Mouse (Mus musculus) right cerebral cortex, postnatal 4 days (tissue): Measurements from ENCODE around the gene Zfp462.
"Not testable (repeated sequence)": the region's sequence is repeated elsewhere in the genome, so short reads cannot be mapped to it uniquely, and the experiment has no call there.

Experiments used
- DNase-seq: peaks from one replicate; pipeline ENCODE4 v3.0.0-alpha.2; 2022

Gene Zfp462

DNA sequence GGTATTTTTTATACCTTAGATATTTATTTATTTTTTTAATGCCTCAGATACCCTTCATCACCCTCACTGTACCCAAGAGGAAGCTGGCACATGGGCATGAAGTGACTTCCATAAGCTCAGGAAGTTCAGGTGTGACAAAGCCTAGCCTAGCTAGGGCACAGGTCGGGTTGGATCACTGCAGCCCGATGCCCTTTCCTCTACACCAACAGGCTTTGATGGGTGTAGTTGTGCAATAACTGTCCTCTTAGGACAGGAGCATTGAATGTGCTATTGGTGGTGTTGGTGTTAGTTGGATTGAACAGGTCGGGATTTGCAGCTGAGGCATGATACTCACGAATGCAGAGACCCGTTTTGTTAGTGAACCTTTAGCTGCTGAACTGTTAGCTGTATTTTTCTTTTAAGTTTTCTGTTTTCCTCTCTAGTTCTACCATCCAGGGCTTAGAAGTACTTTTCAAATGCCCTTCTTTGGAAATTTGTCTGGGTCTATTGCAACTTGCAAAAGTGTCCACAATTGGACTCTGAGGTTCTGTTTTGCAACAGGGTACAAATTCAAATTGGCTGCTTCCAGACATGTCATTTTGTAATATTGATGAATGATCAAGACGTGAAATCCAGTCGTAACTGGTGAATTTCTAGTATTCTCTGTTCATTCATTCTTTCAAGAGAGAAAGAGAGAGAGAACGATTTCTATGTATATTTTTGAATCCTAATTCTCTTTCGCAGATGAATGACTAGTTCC lies 9.0 kb downstream of the Zfp462 start:
- DNase-seq, result no peak

DNA sequence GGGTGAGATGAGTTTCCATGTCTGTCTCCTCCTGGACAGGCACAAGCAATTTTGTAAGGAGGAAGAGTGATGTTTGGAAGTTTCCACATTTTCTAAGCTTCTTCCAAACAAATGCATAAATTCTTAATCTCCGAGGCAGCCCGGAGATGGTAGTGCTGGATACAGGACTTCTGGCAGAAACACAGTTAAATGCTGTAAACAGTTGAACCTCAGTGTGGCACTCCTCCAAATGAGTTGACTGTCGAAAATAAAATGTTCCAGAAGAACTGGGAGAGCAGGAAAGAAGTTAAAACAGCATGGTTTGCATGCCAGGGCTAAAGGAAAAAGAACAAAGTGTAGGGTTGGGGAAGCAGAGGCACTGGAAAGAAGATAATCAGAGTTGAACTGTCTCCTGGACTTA lies 9.6 kb downstream of the Zfp462 start:
- DNase-seq, result no peak

DNA sequence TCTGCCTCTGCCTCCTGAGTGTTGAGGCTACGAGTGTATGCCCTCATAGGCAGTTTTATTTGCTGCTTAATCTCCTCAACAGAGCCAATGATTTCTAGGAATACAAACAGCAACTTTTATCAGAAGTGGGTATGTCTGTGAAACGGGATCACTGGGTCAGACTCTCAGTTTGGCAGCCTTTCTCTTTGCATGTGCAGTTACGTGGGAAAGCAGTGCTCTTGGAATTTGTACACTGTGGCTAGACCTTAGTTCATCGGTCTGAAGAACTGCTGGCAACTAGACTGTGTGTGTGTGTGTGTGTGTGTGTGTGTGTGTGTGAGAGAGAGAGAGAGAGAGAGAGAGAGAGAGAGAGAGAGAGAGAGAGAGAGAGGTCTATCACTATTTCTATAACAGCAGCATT lies 15.9 kb downstream of the Zfp462 start:
- DNase-seq, result no peak

DNA sequence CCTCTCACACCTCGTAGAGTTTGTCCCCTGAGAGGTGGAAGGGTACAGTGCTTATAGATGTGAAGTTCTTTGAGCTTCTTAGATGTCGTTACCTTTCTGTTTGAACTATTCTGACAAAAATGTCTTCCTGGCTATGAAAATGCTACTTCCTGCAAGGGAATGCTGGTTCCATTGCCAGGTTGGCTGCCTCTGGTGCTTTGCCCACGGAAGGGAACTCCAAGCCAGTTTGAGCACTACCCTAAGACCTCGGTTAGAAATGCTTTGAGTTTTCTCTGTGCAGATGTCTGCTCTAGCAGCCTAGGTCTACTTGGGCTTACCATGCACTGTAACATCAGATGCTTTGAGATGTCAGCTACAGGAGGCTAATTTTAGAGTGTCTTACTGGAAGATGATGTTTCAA lies 17.3 kb downstream of the Zfp462 start:
- no peak for DNase-seq

DNA sequence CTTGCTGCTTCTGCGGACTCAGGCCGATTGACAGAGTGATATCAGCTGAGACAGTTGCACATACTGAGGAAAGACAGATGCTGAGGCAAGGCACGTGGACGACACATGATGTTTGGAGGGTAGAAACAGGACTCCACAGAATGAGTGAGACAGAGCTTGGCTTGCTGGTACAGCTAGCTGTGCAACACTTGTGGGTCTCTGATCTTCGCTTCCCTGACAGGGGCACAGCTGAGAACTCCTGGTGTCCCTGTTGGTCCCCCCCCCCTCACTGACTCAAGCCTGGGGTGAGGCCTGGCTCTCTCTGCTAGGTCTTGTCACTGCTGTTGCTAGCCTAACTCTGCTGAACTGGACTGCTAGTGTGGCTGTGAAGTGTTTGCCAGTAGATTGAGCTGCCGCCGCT lies 18.7 kb downstream of the Zfp462 start:
- no peak for DNase-seq

DNA sequence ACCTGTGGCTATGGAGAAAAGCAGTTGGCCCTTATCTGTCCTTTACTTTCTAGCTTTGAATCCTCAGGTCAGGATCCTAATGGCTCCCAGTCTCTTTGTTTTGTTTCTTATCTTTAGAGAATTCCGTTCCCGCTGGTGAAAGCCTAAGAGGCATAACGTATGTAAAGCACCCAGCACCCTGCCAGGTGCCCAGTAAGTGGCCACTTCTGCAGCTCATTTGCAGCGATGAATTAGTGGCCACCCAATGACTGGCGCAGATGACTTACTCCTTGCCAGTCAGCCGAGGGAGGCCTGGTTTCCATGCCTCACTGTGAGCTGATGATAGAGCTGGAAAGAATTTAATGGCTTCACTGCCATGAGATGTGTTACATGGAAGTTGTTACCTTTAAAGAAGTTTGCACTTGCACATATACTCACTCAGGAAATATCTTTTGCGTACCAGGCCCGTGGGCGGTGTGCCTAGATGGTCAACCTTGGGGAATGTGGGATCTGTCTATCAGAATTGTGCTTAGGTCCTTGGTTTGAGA lies 20.4 kb downstream of the Zfp462 start:
- no peak for DNase-seq

DNA sequence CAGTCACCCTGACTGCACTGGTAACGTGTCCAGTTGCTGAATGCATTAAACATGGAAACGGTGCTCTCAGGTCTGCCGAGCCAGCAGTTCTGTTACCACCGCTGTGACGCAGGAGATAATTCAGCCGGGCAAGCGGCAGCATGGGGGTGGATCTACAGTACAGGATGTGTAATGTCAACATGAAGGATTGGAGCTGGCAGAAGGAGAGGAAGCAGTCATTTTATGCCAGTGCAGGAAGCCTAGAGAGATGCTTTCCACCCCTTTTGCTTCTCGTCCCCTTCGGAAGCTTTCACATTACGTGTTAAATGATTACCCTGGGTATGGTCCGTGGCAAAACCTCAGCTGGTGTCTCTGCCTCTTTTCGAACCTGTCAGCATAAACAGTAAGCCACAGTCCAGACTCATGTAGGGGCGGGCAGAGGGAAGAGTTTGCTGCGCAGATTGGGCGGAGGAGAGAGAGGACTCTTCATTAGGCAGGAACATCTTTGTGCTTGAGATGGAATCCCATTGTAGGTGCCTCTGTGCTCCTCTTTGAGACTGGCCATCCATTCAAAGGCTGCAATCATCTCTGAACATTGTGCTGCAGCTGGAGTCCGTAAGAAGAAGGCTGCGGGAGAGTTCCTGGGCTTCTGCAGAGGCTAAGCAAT lies 21.4 kb downstream of the Zfp462 start:
- DNase-seq, result no peak

DNA sequence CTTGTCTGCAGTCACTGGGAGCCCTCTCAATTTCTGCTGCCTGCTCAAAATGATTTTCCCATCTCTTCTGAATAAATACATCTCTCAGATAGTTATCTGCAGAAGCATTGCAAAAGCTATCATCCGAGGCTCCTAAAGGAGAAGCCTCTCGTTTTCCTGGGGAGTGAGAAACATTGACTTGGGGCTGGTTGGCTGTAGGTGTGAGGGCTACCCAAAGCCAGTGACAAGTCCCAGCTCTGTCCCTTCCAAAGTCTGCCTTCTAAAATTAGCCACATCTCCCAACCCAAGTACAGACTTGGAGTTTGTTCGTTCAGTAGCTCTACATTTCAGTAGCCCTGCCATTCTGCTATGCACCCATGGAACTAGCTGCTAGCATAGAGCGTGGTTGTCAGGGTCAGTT lies 22.3 kb downstream of the Zfp462 start:
- no peak for DNase-seq

DNA sequence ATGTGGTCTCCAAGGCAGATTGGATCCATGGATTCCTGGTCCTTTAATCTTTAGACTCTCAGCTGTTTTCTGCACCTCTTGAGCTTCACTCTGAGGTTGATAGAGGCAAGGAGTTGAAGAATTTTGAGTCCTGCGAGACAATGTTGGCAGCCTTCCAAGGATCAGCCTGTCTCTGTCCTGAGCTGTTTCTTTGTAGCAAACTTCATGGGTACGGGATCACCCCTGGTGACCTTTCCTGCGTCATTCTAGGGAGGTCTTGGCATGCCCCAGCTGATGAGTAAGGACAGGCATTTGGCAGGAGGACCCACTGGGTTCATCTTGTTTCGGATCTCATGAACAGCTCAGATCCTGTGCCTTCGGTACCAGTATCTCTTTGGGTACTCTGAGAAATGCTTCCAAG lies 22.9 kb downstream of the Zfp462 start:
- DNase-seq, result no peak

DNA sequence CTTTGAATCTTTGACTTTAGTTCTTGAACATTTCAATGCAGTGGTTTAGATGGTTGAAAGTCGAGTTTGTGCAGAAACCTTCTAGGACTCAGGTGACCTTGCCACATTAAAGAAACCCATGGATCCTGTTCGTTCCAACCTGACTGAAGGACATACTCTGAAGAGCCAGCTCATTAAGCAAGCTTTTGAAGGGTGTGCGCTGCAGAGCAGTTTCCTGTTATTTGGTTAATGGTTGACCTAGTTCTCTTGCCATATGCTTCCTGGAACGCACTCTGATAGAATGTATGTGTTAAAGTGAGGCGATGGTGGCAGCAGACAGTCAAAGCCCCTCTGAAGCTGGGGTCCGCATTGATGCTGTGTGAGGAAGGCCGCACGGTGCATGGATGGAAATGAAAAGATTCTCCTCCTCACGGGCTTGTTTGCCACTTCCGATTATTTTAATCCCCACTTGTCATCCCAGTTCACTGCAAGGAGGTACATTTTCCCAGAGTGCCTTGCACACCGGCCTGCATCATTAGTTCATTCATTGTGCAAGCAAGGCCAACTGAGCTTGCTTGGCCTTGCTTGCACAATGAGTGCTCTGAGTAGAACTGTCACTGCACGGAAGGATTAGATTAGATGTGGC lies 24.9 kb downstream of the Zfp462 start:
- DNase-seq, result no peak

DNA sequence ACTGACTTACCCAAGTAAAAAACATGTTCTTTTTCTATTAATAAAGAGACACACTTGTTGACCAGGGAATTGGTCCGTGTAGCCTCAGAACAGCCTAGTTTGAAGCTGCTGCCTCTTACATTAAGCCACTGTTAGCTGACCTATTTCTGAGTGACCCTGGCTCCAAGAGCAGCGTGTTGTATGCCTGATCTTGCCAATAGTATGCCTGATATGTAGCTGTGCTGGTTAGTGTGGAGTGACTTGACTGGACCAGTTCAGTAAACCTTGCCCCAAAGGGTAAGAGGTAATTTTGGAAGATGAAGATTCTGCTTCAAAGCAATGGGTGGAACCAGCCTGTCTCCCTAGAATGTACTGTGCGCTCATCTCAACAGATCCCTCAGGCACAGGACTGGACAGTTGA lies 26.5 kb downstream of the Zfp462 start:
- no peak for DNase-seq

DNA sequence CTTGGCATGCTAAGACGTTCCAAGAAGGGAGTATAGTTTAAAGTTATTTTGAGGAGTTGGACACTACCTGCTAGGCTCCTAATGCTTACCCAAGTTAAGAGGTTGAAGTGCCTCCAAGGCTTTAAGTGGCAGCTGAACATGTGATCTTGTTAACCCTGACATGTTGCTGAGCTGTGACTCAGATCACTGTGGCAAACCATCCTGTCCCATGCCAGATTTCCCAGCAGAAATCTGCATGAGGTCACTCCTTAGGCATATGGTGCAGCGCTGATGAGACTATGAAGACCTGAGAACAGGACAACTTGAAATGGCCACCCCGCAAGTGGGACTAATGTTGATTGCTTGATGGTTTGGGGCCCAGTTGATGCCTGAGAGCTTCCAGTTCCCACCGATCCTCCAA lies 27.2 kb downstream of the Zfp462 start:
- no peak for DNase-seq

DNA sequence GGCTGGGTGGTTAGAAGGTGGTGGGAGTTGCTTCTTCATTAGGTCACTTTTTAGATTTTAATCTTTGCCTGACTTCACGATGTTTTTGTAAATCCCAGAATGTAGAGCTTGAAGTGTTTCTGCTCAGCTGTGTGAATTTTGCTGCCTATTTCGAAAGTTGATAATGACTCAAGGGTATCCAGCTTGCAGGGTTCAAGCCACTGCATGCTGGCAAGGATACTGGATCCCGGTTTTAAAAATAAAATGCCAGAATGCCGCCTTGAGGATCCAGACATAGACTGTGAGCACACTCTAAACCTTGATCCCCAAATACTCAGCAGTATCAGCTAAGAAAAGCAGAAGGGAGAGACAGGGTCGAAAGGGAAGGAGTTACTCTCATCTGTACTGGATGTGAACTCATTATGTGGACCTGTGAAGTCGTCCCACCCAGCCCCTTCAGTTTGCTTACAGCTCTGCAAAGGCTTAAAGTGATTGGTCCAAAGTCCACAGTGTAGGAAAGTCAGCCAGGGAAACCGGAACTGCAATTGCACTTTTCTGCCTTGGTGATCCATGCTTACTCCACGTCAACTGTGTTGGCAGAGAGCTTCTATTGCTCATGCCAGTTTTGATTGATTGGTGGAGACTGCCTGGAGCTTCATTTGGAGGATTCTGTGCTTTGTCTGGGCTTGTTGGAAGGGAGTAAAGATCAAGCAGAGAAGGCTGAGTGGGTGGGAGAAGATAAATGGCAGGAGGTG lies 28.1 kb downstream of the Zfp462 start:
- DNase-seq, result no peak

DNA sequence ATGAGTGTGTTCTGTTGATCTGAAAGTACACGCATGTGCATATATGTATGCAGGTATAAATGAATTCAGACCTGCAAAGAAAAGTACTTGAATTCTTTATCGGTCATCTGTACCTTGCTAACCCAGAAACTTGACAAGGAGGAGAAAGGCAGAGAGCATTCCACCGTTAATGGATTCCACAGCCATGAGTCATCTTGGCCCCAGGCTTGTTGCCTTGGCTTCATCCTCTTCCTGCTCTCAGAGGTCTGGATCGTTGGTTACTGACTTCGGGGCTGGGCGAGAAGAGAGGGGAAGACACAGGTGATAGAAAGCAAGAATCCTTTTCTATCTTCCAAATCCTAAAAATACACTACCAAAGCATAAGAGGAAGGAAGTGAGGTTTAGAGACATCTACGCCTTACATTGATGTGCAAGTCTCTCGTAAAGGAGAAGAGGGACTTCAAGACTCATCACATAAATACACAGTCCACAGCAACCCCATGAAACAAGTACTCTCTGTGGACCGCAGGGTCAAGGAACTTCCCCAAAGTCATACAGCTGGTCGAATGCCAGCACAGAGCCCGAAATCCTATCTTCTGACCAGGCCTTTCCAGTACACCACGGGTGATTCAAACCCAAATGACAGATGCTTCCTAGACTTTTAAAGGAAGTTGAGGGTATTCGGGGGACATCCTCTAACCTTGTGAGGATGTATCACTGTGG lies 35.1 kb downstream of the Zfp462 start:
- no peak for DNase-seq

DNA sequence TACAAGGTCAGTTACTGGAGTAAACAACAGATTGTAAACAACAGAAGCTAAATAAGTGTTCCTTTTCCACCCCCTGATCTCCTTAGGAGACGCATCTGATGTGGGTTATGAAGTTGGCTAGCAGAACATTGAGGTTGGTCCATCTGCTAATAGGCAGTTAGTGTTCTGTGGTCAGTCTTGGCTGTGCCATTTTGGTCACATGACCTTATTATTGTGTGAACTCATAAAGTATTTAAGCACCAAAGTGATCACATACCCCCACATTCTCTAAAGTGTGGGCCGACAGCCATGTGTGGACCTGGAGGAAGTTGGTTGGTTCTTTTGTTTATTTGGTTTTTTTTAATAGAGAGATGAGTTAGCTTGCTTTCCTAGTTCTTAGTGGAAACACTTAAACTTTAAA lies 39.7 kb downstream of the Zfp462 start:
- DNase-seq, result no peak

DNA sequence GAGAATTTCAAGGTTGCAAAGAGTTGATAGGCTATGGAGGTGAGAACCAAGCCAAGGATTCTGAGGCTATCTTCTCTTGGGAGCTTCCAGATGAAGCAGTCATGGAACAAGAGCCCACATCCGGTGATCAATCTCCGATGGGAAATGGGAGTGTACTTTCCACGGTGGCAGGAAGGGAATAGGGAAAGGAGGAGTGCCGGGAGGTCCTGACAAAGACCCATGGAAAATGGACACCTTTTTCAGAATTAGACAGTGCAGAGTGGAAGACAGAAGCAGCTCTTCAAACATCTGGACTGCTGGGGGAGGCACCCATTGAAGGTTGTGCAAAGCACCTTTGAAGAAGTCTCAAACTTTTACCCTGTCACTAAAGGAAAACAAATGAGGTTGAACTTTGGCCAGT lies 41.8 kb downstream of the Zfp462 start:
- no peak for DNase-seq

DNA sequence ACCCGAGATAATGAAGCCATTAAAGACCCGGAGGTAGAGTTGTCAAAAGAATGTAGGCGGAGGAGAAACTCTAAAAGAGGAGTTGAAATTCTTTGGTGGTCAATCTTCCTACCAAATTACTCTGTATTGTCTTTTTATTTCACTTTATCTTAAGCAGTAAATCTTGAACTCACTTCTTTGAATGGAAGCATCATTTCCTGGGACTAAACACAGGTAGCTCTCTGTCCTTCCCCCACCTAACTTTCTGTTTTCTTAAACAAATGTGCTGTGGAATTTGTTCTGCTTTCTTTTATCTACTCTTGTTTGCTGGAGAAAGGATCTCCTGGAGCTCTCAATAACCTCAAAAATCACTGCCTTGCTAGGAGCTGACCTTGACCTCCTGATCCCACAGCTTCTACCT lies 42.4 kb downstream of the Zfp462 start:
- no peak for DNase-seq

DNA sequence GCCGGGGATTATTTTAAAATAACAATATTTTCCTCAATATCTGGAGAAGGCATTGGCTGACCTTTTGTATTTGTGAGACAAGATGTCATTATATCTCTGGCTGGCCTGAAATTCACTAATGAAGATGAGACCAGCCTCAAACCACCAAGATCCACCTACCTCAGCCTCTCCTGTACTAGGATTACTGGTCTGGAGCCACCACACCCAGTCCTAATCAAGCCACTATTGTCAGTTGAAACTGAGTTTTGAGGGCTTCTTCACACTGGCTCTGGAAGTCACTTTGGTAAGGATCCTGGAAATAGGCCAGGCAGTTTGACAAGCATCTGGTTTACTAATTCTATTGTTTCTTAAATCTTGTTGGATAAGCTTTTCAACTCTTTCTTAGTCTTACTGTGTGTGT lies 43.1 kb downstream of the Zfp462 start:
- DNase-seq, result no peak

DNA sequence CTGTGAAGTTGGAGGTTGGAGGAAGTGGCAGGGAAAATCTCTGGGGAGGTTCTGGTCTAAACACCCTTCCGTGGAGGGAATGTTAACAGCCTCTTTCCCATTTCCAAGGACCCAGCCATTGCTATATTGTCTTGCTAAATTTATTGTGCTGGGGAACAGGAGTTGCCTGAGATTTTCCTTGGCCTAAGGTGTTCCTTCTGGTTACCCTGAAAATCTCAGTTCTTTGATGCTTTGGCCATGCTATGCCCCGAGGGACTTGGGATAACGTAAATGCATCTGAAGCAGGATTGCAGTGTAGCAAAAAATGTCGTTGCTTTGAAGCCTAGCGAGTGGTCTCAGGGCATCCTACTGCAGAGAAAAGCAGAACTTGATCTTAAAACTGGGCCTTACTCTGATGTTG lies 47.1 kb downstream of the Zfp462 start:
- DNase-seq, result no peak

DNA sequence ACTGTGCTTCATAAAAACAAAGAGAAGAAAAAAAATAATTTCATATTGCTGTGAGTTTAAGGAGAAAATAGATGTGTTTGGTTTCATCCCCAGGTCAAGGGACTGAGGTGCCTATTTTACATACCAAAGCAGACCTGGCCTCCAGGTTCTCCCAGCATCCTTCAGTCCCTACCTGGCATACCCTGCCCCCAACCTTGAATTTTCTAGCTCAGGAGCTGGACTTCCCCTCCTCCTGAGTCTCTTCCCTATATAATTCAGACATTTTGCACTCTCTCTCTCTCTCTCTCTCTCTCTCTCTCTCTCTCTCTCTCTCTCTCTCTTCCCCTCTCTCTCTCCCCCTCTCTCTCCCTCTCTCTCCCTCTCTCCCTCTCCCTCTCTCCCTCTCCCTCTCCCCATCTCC lies 48.2 kb downstream of the Zfp462 start:
- DNase-seq, result not testable (repeated sequence)

DNA sequence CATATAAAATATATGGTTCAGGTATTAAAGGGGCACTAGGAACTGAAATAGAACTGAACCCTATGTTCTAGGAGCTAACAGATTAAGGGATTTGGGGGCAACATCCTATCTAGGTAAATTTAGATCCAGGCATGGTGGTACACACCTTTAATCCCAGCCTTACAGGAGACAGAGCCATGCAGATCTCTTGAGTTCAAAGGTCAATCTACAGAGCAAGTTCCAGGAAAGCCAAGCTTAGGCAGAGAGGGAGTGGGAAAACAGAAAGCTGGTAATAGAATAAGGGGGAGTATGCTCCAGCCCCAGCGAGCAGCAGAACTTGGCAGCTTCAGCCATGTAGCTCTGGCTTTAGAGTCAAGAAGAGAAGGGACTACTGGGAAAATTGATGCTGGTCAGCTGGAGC lies 50.4 kb downstream of the Zfp462 start:
- no peak for DNase-seq

DNA sequence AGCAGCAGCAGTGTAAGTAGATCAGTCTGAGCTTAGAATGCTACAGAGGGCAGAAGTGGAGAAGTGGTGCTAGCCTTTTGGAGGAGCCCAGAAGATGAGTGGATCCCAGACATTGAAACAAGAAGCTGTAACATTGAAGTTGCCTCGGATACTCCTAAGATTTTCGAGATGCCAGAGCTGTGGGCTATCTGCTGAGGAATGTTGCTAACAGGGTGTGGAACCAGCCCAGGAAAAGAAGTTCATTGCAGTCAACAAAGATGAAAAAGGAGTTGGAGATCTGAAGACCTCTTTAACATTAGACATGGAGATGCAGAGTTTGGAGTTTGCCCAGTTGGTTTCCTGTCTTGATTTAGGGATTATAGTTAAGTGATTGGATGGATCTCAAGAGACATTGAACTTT lies 51.2 kb downstream of the Zfp462 start:
- DNase-seq, result no peak
